ENCODE assay signal across 8 mouse cellular contexts in genomic region chr9:49570731-49571694, GRCm38 (mm10).
DNase-seq lines count a peak whose midpoint lies in the region; ATAC-seq lines count a peak whose summit lies in the region.

No protein-coding gene starts in this region.

- H3K9ac ChIP-seq in heart, embryonic 15.5 days, result no peak overlapping the region
- peak overlapping the region; percentile 30 for H3K9ac ChIP-seq in forebrain, embryonic 11.5 days (ENCODE audit: low read length)
- H3K9ac ChIP-seq in midbrain, embryonic 15.5 days, result peak overlapping the region; percentile 29

- H3K4me2 ChIP-seq in heart, embryonic 15.5 days, result no peak overlapping the region
- H3K4me2 ChIP-seq in forebrain, embryonic 11.5 days (ENCODE audit: low read depth, low read length, severe bottlenecking), result 0 out of 2 replicates have a peak overlapping the region, but pooled peaks have one; percentile 0
- peak overlapping the region; percentile 27 for H3K4me2 ChIP-seq in midbrain, embryonic 15.5 days

- WGBS in heart, embryonic 15.5 days, result 58% methylated on average over 10 of the region's 10 CpGs
- 39% methylated on average over 10 of the region's 10 CpGs for WGBS in forebrain, embryonic 11.5 days
- 31% methylated on average over 10 of the region's 10 CpGs for WGBS in midbrain, embryonic 15.5 days

- H3K27ac ChIP-seq in heart, embryonic 15.5 days, result peak overlapping the region; percentile 58
- peak overlapping the region; percentile 53; the same call in 1 of the 2 replicates for H3K27ac ChIP-seq in forebrain, embryonic 11.5 days (ENCODE audit: low read depth, low read length)
- H3K27ac ChIP-seq in midbrain, embryonic 15.5 days, result peak overlapping the region; percentile 93

- H3K27me3 ChIP-seq in heart, embryonic 15.5 days, result no peaks in the 10 kb centered on the region
- H3K27me3 ChIP-seq in forebrain, embryonic 11.5 days (ENCODE audit: control insufficient read depth, insufficient read depth, low read length), result no peaks in the 10 kb centered on the region
- no peaks in the 10 kb centered on the region for H3K27me3 ChIP-seq in midbrain, embryonic 15.5 days (replicated peaks)

- peaks cover 38% of the 10 kb centered on the region for H3K4me1 ChIP-seq in heart, embryonic 15.5 days (replicated peaks)
- peaks cover 13% of the 10 kb centered on the region for H3K4me1 ChIP-seq in forebrain, embryonic 11.5 days (replicated peaks; ENCODE audit: control insufficient read depth, insufficient read depth, low read length)
- peaks cover 57% of the 10 kb centered on the region for H3K4me1 ChIP-seq in midbrain, embryonic 15.5 days

- DNase-seq in heart, postnatal 36 days, result no peak
- DNase-seq in adrenal gland, postnatal 36 days, result peak; percentile 25 to 60
- peak; percentile 66 for DNase-seq in forebrain, embryonic 11.5 days (ENCODE audit: low spot score)
- DNase-seq in layer of hippocampus, adult 18-20 months (ENCODE audit: low spot score in 2 of 2), result peak; percentile 58 to 82
- no peak for DNase-seq in spleen, adult 12 weeks (ENCODE audit: low spot score)
- DNase-seq in thymus, postnatal 25 days, result no peak

- no peak overlapping the region for H3K4me3 ChIP-seq in heart, embryonic 15.5 days
- no peak overlapping the region for H3K4me3 ChIP-seq in forebrain, embryonic 11.5 days (ENCODE audit: low read depth, low read length)
- no peak overlapping the region for H3K4me3 ChIP-seq in midbrain, embryonic 15.5 days

- intact Hi-C loops in heart, postnatal 36 days (cut with DNase I), result no loop called here

- no peak for ATAC-seq in heart, embryonic 15.5 days (replicated peaks; ENCODE audit: insufficient number of reproducible peaks, insufficient read depth, low FRiP score, low read depth)
- peak; percentile 83 for ATAC-seq in forebrain, embryonic 11.5 days (replicated peaks; ENCODE audit: low FRiP score)
- ATAC-seq in midbrain, embryonic 15.5 days (replicated peaks), result peak; percentile 96

- H3K36me3 ChIP-seq in heart, embryonic 15.5 days, result peaks cover 8% of the 10 kb centered on the region; the same call in 1 of the 2 replicates
- no peaks in the 10 kb centered on the region for H3K36me3 ChIP-seq in forebrain, embryonic 11.5 days (ENCODE audit: control insufficient read depth, insufficient read depth, low read length)
- peaks cover 17% of the 10 kb centered on the region; the same call in 1 of the 2 replicates for H3K36me3 ChIP-seq in midbrain, embryonic 15.5 days (replicated peaks)

- no peaks in the 10 kb centered on the region for H3K9me3 ChIP-seq in heart, embryonic 15.5 days (replicated peaks)
- no peaks in the 10 kb centered on the region for H3K9me3 ChIP-seq in forebrain, embryonic 11.5 days (ENCODE audit: control insufficient read depth, low read length)
- no peaks in the 10 kb centered on the region for H3K9me3 ChIP-seq in midbrain, embryonic 15.5 days

Comparison
In these comparisons a context has a peak if more than half of its experiments do, and no peak if none do; other contexts are left out.
1. DNase-seq: peak in adrenal gland, postnatal 36 days (2 of 2), forebrain, embryonic 11.5 days (single experiment) and layer of hippocampus, adult 18-20 months (2 of 2); none in heart, postnatal 36 days (0 of 2), spleen, adult 12 weeks (single experiment) and thymus, postnatal 25 days (single experiment).
2. Peak in every context shown above with its lines, with median percentiles within 50 percentile points of each other: H3K27ac ChIP-seq.